Mouse (Mus musculus): Measurements from ENCODE around the gene Hoxd10. TPM values are rescaled to one million over a fixed set of nuclear protein-coding genes. Genes with fewer than 3 reads are reported as not detected.

The Hoxd10 gene
- not detected in 2 replicates for polyA plus RNA-seq (2012; ENCODE audit: low replicate concordance)

GRCm38 (mm10) chr2:74691022-74691951 lies at the start of gene Hoxd10:
Gene Hoxd10, plus strand, starts transcription at chr2:74691924.

GRCm38 (mm10) chr2:74659507-74660005 lies 32.2 kb upstream of the Hoxd10 start, which contains the start of gene Evx2:
Gene Evx2, minus strand, starts transcription at chr2:74659557.

GRCm38 (mm10) chr2:74667842-74668357 lies 23.8 kb upstream of the Hoxd10 start, which contains the start of gene Hoxd13:
Gene Hoxd13, plus strand, starts transcription at chr2:74668310.

GRCm38 (mm10) chr2:74674881-74675665 lies 16.7 kb upstream of the Hoxd10 start, which contains the start of gene Hoxd12:
Gene Hoxd12, plus strand, starts transcription at chr2:74675013.

GRCm38 (mm10) chr2:74678891-74679595 lies 12.7 kb upstream of the Hoxd10 start, which contains the start of gene Hoxd11:
Gene Hoxd11, plus strand, starts transcription at chr2:74679557.

GRCm38 (mm10) chr2:74697567-74698121 lies 5.9 kb downstream of the Hoxd10 start, which contains the start of gene Hoxd9:
Gene Hoxd9, plus strand, starts transcription at chr2:74697727.

GRCm38 (mm10) chr2:74704393-74704998 lies 12.8 kb downstream of the Hoxd10 start, which contains the start of gene Hoxd8:
Gene Hoxd8, plus strand, starts transcription at chr2:74704615.

GRCm38 (mm10) chr2:74711721-74712621 lies 20.2 kb downstream of the Hoxd10 start, which contains the start of the genes Hoxd3 and Hoxd4:
Gene Hoxd3, plus strand, starts transcription at chr2:74711927.
Gene Hoxd4, plus strand, starts transcription at chr2:74711929.

GRCm38 (mm10) chr2:74726551-74726950 lies 34.8 kb downstream of the Hoxd10 start, which contains the start of gene Gm28230:
Gene Gm28230, plus strand, starts transcription at chr2:74726728.

Other genes starting within 250 kb of the Hoxd10 start
- 6.2 and 45.5 TPM in 2 replicates for gene Lnpk, start 112.5 kb upstream of the Hoxd10 start, polyA plus RNA-seq (2012; ENCODE audit: low replicate concordance)
- not detected in 2 replicates for gene Evx2, start 32.4 kb upstream of the Hoxd10 start, polyA plus RNA-seq (2012; ENCODE audit: low replicate concordance)
- not detected in 2 replicates for gene Hoxd13, start 23.6 kb upstream of the Hoxd10 start, polyA plus RNA-seq (2012; ENCODE audit: low replicate concordance)
- gene Hoxd12, start 16.9 kb upstream of the Hoxd10 start, polyA plus RNA-seq (2012; ENCODE audit: low replicate concordance), result not detected in 2 replicates
- gene Hoxd11, start 12.4 kb upstream of the Hoxd10 start, polyA plus RNA-seq (2012; ENCODE audit: low replicate concordance), result not detected in 2 replicates
- gene Hoxd9, start 5.8 kb downstream of the Hoxd10 start, polyA plus RNA-seq (2012; ENCODE audit: low replicate concordance), result 0.14 TPM in 1 of 2 replicates, not detected in the other
- 0.10 and 0.20 TPM in 2 replicates for gene Hoxd8, start 12.7 kb downstream of the Hoxd10 start, polyA plus RNA-seq (2012; ENCODE audit: low replicate concordance)
- not detected in 2 replicates for gene Hoxd3, start 20.0 kb downstream of the Hoxd10 start, polyA plus RNA-seq (2012; ENCODE audit: low replicate concordance)
- gene Hoxd4, start 20.0 kb downstream of the Hoxd10 start, polyA plus RNA-seq (2012; ENCODE audit: low replicate concordance), result not detected in 2 replicates
- gene Gm28230, start 34.8 kb downstream of the Hoxd10 start, polyA plus RNA-seq (2012; ENCODE audit: low replicate concordance), result not detected in 2 replicates
- not detected in 2 replicates for gene Hoxd1, start 71.1 kb downstream of the Hoxd10 start, polyA plus RNA-seq (2012; ENCODE audit: low replicate concordance)
- gene Mtx2, start 133.9 kb downstream of the Hoxd10 start, polyA plus RNA-seq (2012; ENCODE audit: low replicate concordance), result 77.9 and 92.5 TPM in 2 replicates

Data from leukemia stem cell, adult 10-12 weeks (primary cell).